Mouse (Mus musculus) neural tube, embryonic 12.5 days (tissue): ENCODE measurements around the gene Arhgef28. TPM values are rescaled to one million over a fixed set of nuclear protein-coding genes. Genes with fewer than 3 reads are reported as not detected.

Experiments
- ATAC-seq: fragments of 200-750 bp; cut with Nextera tagmentation; 2 replicates; pipeline ENCODE4 v1.8.0; 2017; ENCODE audit warnings: low read depth, mild to moderate bottlenecking, moderate TSS enrichment, moderate library complexity; ENCODE audit not compliant: low FRiP score
- H3K27ac ChIP-seq: fragments of 300-500 bp; sonication (generic); 2 replicates; pipeline ENCODE4 v1.5.1; 2016
- H3K27me3 ChIP-seq: fragments of 300-500 bp; sonication (generic); replicated peaks from 2 replicates; pipeline ENCODE4 v1.6.1; 2016; ENCODE audit warnings: mild to moderate bottlenecking
- H3K36me3 ChIP-seq: fragments of 300-500 bp; sonication (generic); 2 replicates; pipeline ENCODE4 v1.6.1; 2016; ENCODE audit warnings: mild to moderate bottlenecking
- H3K4me1 ChIP-seq: fragments of 300-500 bp; sonication (generic); 2 replicates; pipeline ENCODE4 v1.6.1; 2016
- H3K4me2 ChIP-seq: fragments of 300-500 bp; sonication (generic); replicated peaks from 2 replicates; pipeline ENCODE4 v1.6.1; 2016; ENCODE audit warnings: mild to moderate bottlenecking
- H3K4me3 ChIP-seq: fragments of 300-500 bp; sonication (generic); 2 replicates; pipeline ENCODE4 v1.5.1; 2016
- H3K9ac ChIP-seq: fragments of 300-500 bp; sonication (generic); 2 replicates; pipeline ENCODE4 v1.6.1; 2016; ENCODE audit warnings: mild to moderate bottlenecking
- H3K9me3 ChIP-seq: fragments of 300-500 bp; sonication (generic); 2 replicates; pipeline ENCODE4 v1.6.1; 2016; ENCODE audit warnings: mild to moderate bottlenecking
- WGBS: fragments of 180-500 bp; shearing (Covaris S2); methylation state at CpG from one replicate; pipeline ENCODE4 v1.1.7; 2016; 5-methylcytosine and 5-hydroxymethylcytosine counted together
- polyA plus RNA-seq: library from polyadenylated mRNA; unstranded; fragments of >200 nt; fragmentation: Nextera tagmentation; extraction: Ambion mirVana; gene quantifications from 2 replicates; pipeline ENCODE4 v1.2.1, GENCODE M21; 2016

Arhgef28 gene
- polyA plus RNA-seq, 1 experiment from 2014 or later = 11.7 TPM

DNA sequence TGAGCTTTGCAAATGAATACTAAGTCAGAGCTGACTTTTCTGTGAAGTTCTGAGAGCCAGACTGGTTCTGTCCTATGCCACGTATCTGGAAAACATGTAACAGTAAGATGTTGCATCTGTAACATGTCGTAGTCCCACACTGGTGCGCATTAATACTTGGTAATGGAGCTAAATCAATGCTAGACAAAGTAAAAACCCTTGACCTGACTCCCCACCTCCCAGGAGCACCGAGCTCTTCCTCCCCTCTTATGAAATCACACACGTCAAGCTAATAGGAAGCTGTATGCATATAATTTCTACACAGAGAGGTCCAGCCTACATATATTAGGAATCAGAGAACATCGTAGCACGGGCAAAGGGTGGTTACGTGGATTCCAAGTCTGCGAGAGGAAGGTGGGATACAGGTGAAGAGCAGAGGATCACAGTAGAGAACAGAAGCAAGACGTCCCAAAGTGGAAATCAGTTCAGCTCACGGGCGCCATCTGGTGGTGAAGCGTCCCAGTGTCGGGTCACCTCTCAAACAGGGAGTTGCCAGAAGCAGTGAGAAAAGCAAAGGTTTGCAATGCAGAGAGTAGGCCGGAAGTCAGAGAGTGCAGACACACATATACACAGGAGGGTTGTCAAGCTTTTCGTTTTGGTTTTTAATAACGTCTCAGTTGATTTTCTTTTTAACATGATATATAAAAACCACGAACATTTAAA lies 267.5 kb downstream of the Arhgef28 start:
- 35% methylated on average over 18 of the region's 18 CpGs for WGBS
- Histone ChIP-seq H3K4me1 (no peaks in the 10 kb centered on the region), H3K4me3 (no peak overlapping the region), H3K4me2 (no peak overlapping the region), H3K9me3 (no peaks in the 10 kb centered on the region), H3K27me3 (no peaks in the 10 kb centered on the region), H3K36me3 (no peaks in the 10 kb centered on the region), H3K27ac (no peak overlapping the region), H3K9ac (no peak overlapping the region)
- peak; percentile 80 for ATAC-seq

DNA sequence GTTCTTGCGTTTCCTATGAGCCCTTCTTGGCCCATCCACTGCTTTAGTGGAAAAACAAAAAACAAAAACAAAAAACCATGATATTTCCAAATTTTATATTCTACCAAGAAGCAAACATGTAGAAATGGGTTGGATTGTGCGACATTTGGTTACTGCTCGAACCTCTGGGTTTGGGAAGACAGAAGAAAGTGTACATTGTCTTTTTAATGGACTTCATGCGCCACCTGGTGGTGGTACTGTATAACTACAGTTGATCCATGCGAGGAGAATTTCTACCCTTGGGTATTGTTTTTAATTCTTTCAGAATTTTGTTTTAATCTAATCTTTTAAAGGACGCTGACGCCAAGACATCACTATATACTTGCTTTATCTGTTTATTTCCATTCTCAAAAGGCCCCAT lies 268.3 kb downstream of the Arhgef28 start:
- 21% methylated on average over 7 of the region's 7 CpGs for WGBS
- ATAC-seq = no peak

DNA sequence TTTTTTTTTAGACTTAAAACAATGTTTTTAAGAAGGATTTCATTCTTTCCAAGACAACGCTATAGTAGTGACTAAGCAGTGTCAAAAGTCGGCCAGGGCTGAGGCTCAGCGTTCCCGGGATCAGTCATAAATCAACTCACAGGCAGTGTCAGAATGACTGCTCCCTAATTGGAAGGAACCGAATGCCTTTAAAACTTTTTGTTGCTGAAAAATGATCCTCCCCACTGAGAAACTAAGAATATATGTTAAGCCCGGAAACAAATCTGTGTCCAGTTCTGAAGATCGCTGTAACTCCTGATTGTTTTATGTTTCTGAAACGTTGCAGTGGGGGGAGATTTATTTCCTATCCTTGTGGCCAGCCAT lies 278.1 kb downstream of the Arhgef28 start:
- Histone ChIP-seq H3K4me1 (peaks cover 35% of the 10 kb centered on the region), H3K9me3 (no peaks in the 10 kb centered on the region), H3K27ac (no peak overlapping the region), H3K36me3 (no peaks in the 10 kb centered on the region; the same call in 1 of the 2 replicates), H3K9ac (no peak overlapping the region), H3K4me2 (peak overlapping the region; percentile 39), H3K4me3 (no peak overlapping the region), H3K27me3 (no peaks in the 10 kb centered on the region)
- 2% methylated on average over 8 of the region's 8 CpGs for WGBS
- ATAC-seq = no peak

More for the DNA sequence above, 268.3 kb downstream of the Arhgef28 start:
- no peak overlapping the region for H3K4me3 ChIP-seq
- H3K9ac ChIP-seq = no peak overlapping the region
- no peaks in the 10 kb centered on the region for H3K9me3 ChIP-seq
- H3K36me3 ChIP-seq = no peaks in the 10 kb centered on the region
- H3K4me1 ChIP-seq = no peaks in the 10 kb centered on the region
- no peak overlapping the region for H3K27ac ChIP-seq
- H3K27me3 ChIP-seq = no peaks in the 10 kb centered on the region
- H3K4me2 ChIP-seq = no peak overlapping the region

DNA sequence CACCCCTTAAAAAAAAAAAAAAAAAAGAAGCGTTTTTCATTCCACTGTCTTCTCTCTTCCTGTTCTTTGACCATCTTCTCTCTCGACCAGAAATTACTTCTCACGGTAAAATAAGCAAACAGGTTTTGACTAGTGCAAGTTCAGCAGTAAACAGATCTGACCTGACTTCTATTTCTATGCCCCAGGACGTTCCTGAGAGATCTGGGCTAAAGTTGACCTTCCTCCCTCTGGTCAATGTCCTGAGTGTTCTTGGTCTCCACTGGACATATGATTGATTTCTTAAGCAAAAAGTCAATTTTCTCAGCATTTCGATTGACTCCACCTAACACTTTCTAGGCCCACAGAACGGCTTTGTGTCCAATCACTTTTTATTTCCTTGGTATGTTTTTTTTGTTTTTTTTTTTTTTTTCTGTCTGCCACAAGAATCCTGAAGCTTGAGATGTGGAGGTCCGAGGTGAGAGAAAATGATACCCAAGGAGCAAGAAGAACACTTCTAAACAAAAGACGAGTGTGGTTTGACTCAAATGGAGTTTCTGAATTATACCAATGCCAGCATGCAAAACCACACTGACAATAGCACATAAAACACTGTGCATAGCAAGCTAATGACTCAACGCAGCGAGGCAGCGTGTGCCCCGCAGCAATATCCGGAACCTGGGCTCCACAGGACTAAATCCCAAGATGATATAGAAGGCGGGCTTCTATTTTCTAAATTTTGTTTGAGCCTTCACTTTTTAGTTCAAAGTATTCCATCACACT lies 278.7 kb downstream of the Arhgef28 start:
- Histone ChIP-seq H3K4me2 (peak overlapping the region; percentile 39), H3K27me3 (no peaks in the 10 kb centered on the region), H3K4me3 (no peak overlapping the region), H3K4me1 (peaks cover 35% of the 10 kb centered on the region), H3K27ac (no peak overlapping the region), H3K36me3 (no peaks in the 10 kb centered on the region; the same call in 1 of the 2 replicates), H3K9ac (no peak overlapping the region), H3K9me3 (no peaks in the 10 kb centered on the region)
- no peak for ATAC-seq
- 24% methylated on average over 14 of the region's 14 CpGs for WGBS

DNA sequence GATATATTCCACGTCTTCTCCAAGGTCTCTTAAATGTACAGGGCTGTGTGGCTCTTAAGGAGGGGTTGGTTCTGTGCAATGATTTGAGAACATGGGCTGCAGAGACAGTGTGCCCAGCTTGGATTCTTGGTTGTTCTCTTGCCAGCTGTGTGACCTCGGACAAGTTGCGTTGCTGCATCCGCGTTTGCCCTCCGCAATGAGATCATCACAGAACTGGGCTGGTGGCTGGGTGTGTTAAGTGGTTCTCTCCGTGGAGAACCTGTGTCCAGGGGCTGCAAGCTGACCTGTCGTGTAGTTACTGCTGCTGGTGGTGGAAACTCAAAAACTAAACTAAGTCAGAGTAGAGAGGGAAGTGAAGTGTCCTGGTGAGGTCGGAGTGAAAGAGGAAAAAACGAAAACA lies 279.9 kb downstream of the Arhgef28 start:
- Histone ChIP-seq H3K27me3 (no peaks in the 10 kb centered on the region), H3K4me3 (no peak overlapping the region), H3K4me2 (no peak overlapping the region), H3K36me3 (no peaks in the 10 kb centered on the region; the same call in 1 of the 2 replicates), H3K27ac (no peak overlapping the region), H3K9me3 (no peaks in the 10 kb centered on the region), H3K4me1 (peaks cover 35% of the 10 kb centered on the region), H3K9ac (no peak overlapping the region)
- no peak for ATAC-seq
- WGBS = 87% methylated on average over 10 of the region's 10 CpGs

DNA sequence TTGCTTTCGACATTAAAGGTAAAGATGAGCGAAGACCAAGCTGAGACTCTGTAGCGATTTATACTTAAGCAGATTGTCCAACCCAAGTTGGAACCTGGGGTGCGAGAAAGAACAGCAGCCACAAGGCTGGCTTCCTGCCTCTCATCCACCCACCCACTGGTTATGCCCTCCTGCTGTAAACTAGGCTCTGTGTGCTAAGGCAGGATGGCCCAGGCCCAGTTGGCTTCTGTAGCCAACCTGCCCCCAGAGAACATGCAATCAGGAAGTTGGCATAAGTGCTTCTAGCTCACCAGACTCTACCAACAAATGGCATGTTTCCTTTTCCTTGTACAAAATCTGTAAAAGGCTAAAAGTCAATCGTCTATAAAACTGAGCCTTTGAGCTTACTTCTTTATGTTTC lies 283.2 kb downstream of the Arhgef28 start:
- Histone ChIP-seq H3K4me2 (no peak overlapping the region), H3K9me3 (no peaks in the 10 kb centered on the region), H3K4me1 (peaks cover 26% of the 10 kb centered on the region), H3K27ac (no peak overlapping the region), H3K4me3 (no peak overlapping the region), H3K9ac (no peak overlapping the region), H3K36me3 (no peaks in the 10 kb centered on the region), H3K27me3 (no peaks in the 10 kb centered on the region)
- 93% methylated on average over 5 of the region's 5 CpGs for WGBS
- no peak for ATAC-seq

DNA sequence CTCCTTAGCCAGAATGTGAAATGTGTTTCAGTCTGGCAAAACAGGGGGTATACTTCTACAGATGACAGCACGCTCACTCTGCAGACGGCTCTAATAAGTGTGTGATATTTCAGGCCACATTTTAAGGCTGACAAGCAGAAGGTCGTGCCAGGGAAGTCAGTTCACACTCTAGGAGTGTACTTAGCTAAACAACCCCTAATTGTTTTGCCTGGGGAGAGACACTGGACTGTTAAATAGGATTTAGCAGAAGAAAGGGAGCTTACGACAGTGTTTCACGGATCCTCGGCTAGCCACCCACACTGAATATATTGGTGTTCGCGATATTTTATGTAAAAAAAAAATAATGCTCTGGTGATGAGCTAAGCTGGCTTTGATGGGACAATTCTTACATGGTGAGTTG lies 286.6 kb downstream of the Arhgef28 start:
- Histone ChIP-seq H3K9me3 (no peaks in the 10 kb centered on the region), H3K9ac (no peak overlapping the region), H3K4me1 (peaks cover 16% of the 10 kb centered on the region; the same call in 1 of the 2 replicates), H3K27me3 (no peaks in the 10 kb centered on the region), H3K4me3 (no peak overlapping the region), H3K36me3 (no peaks in the 10 kb centered on the region), H3K4me2 (no peak overlapping the region), H3K27ac (no peak overlapping the region)
- no peak for ATAC-seq
- 33% methylated on average over 8 of the region's 8 CpGs for WGBS

DNA sequence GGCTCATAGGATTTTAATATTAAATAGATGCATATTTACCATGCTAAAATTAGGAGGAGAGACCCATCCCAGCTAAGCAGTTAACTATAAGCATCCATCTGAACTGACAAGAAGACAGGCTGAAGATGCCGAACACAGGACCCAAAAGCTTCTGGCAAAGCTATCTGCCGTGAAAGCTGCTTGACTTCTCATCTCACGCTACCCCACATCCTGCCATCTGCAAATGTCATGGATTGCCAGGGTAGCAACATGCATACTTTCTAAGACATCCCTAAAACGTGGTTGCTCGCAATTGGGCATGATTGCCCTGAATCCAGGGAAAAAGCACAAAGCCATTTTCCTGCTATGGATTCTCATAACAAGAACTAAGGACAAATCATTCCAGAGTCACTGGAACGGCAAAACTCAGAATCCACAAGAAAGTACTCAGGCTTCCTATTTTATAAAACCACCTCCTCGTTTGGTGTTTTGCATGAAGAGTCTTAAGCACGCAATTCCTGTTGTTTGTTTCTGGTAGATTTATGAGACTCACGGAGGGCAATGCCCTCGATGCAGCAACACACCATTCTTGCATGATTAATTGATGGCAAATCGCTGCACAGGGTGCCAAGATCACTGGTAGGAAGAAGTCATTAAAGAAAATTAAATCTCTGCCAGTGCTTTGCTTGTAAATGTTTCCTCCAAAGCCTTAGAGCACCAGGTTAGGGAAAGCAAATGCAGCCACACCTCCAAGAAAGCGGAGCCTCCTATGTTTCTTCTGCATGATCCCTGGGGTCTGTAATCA lies 287.9 kb downstream of the Arhgef28 start:
- peaks cover 16% of the 10 kb centered on the region; the same call in 1 of the 2 replicates for H3K4me1 ChIP-seq
- H3K27ac ChIP-seq = no peak overlapping the region
- H3K27me3 ChIP-seq = no peaks in the 10 kb centered on the region
- no peaks in the 10 kb centered on the region for H3K36me3 ChIP-seq
- H3K4me2 ChIP-seq = no peak overlapping the region
- H3K4me3 ChIP-seq = no peak overlapping the region
- no peak for ATAC-seq
- H3K9ac ChIP-seq = no peak overlapping the region
- no peaks in the 10 kb centered on the region for H3K9me3 ChIP-seq
- WGBS = 55% methylated on average over 12 of the region's 12 CpGs

DNA sequence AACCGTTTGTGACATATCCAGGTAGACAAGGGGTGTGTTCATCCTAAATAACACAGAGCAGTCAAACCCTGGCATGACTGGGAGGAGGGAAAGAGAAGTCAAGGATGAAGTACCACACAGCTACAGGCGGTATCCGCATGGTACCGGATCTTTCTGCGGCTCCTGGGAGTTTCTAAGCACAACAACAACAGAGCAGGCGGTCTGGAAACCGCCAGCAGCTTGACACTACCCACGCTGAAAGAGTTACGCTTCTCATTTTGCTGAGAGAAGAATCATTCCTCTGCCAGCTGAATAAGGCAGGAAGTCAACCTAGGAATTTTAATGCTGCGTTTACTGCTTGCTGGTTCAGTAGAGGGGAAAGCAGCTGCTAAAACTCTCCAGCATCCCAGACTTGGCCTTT lies 295.2 kb downstream of the Arhgef28 start:
- Histone ChIP-seq H3K4me1 (peaks cover 7% of the 10 kb centered on the region; the same call in 1 of the 2 replicates), H3K4me3 (no peak overlapping the region), H3K9ac (no peak overlapping the region), H3K27me3 (no peaks in the 10 kb centered on the region), H3K9me3 (no peaks in the 10 kb centered on the region), H3K4me2 (peak overlapping the region; percentile 30; the same call in 1 of the 2 replicates), H3K27ac (peak overlapping the region; percentile 32; the same call in 1 of the 2 replicates), H3K36me3 (no peaks in the 10 kb centered on the region)
- WGBS = 7% methylated on average over 10 of the region's 10 CpGs
- ATAC-seq = peak; percentile 63

DNA sequence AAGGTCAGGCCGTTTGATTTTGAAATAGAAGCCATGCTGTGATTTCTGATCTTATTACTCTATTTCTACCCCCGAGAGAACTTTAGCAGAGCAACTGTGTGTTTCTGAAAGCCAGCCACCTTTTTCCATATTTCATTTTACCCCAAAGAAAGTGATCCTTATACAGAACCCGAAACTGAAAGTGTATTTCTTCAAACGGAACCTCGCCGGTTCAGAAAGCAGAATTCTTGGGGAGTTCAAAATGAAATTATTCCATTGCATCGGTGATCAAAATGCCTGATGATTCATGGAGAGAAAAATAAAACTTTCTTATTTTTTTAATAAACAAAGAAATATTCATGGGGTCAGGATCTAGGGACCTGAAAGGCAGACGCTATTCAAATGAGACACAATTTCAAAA lies 303.4 kb downstream of the Arhgef28 start:
- Histone ChIP-seq H3K27me3 (no peaks in the 10 kb centered on the region), H3K9ac (no peak overlapping the region), H3K4me3 (no peak overlapping the region), H3K9me3 (no peaks in the 10 kb centered on the region), H3K4me1 (peaks cover 13% of the 10 kb centered on the region), H3K36me3 (no peaks in the 10 kb centered on the region), H3K4me2 (no peak overlapping the region), H3K27ac (no peak overlapping the region)
- no peak for ATAC-seq
- 89% methylated on average over 8 of the region's 8 CpGs for WGBS

DNA sequence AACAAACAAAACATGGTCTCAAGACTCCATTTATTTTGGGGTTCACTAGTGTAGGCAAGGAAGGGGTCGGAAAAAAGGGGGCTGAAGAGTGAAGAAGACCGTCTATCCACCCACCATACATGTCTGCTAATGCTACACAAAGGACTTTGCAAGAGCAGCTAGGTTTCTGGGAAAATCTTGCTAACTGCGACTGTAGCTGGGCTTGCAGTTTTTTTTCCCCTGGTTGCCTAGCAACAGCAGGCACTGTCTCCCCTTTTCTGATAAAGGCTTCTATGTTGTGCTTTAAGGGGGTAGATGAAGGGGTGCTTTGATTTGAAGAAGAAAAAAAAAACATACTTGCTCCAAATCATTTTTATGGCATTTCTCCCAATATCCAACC lies 305.9 kb downstream of the Arhgef28 start:
- H3K4me2 ChIP-seq = no peak overlapping the region
- no peak overlapping the region for H3K4me3 ChIP-seq
- no peak overlapping the region for H3K27ac ChIP-seq
- no peak overlapping the region for H3K9ac ChIP-seq
- WGBS = 42% methylated on average over 3 of the region's 3 CpGs
- peak; percentile 25; the same call in 1 of the 2 replicates for ATAC-seq
- no peaks in the 10 kb centered on the region for H3K27me3 ChIP-seq
- no peaks in the 10 kb centered on the region for H3K9me3 ChIP-seq
- no peaks in the 10 kb centered on the region for H3K36me3 ChIP-seq
- peaks cover 13% of the 10 kb centered on the region for H3K4me1 ChIP-seq
